Mouse (Mus musculus): ENCODE results near the gene Mlkl. TPM values are rescaled to one million over a fixed set of nuclear protein-coding genes. Genes with fewer than 3 reads are reported as not detected.
A peak's percentile ranks its signal among the peaks of the same experiment; 100 is the strongest.

The Mlkl gene
- 10 to 100 TPM; 10.9 to 20.6 TPM for total RNA-seq (2021)
- long read RNA-seq, experiment 1, transcript Mlkl-202 (11 exons, 1,976 nt), result major isoform, 11 of 19 reads
- long read RNA-seq, experiment 1, partial matches to known transcripts, result 2 of 19 reads
- long read RNA-seq, experiment 1, other reads (novel, unspliced or antisense), result 2 of 19 reads
- long read RNA-seq, experiment 2, partial matches to known transcripts, result 0 of 2 reads
- long read RNA-seq, experiment 2, other reads (novel, unspliced or antisense), result 0 of 2 reads

DNA sequence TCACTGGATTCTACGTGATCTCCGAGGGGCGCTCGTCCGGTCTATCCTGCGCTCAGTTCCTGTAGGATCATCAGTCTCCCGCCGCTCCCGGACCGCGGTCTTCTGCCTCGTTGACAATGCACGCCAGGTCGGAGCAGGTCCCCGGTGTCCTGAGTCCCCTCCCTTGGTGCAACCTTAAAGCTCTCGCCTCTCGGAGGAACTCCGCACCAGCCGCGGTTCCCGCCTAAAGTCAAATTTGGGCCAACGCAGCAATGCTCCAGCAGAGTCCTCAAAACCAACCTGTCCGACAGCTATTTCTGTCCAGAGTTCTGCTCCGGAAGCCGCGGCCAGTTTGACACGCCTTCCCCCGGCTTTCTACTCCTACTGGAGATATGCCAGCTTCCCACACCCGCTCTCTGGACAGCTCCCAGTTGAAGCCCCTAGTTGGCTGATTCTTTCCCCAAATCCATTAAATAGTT is at the start of gene Mlkl:
Mlkl (minus strand) TSS at position 288 of the 458 bp plus-strand sequence.
- DNase-seq, result peak; percentile 76 to 77

DNA sequence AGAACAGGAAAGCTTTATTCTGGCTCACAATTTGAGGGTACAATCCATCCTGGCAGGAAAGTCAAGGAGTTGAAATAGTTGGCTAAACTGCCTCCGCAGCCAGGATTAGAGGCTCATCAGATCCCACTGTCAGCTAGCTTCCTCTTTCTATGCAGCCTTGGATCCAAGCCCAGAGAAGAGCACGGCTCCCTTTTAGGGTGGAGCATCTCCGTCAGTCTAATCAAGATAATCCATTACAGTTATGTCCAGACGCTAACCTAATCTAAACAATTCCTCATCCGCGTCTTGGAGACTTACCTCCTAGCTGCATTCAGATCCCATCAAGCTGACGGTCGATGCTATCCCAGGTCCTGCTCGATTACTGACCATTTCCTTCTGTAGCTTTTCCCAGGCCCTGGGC is 47.9 kb upstream of the Mlkl start:
- DNase-seq, result peak in 1 of 2 experiments; percentile 33

DNA sequence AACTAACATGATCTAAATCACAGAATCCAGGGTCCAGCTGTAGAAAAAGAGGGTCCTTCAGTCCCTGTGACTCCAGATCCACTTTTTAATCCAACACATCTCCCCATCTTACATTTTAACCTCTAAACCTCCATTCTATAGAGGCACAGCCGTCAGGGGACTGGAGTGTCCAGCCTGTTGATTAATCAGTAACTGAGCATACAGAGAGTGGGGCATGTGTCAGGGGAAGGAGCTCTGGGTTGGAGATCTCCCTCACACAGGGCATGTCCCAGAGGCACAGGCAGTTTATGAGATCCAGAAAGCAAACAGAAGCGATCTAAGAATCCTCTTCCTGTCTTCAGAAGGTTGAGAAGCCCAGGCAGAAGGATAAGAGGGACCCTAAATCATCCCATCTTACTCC is 46.7 kb upstream of the Mlkl start:
- DNase-seq, result no peak

DNA sequence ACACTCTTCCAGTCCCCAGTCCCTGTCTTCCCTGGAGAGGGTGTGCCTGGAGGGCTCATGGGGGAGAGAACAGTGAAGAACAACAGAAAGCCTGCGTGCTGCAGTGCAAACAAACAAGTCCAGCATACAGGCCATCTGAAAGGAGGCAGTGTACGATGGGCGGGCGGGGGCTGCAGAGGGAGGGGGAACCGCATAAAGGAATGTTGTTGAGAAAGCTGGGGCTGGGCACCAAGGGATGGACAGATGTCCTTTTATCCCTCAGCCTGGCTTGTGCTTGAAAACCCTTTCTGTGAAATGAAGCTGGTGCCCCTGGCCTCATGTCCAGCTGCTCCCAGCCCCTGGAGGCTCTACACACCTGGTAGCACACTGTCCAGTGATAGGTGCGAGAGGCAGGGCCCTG is 37.2 kb upstream of the Mlkl start:
- DNase-seq, result no peak

DNA sequence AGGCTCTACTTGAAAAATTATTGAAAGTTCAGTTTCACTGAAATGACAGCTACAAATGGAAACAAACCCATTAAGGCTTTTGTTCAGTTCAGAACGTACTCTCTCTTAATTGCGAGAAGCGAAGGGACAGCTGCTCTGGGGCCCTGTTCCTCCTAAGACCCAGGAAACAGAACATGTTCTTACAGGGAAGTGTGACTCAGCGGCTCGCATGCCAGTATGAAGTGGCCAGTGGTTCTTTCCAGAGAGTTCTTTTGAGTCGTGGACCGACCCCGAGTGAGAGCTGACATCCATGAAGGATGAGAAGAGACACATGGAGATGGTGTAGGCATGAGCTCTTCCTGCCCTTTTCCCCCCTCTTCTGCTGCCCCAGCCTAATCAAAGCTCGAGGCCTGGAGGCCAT is 31.7 kb upstream of the Mlkl start:
- DNase-seq, result no peak

DNA sequence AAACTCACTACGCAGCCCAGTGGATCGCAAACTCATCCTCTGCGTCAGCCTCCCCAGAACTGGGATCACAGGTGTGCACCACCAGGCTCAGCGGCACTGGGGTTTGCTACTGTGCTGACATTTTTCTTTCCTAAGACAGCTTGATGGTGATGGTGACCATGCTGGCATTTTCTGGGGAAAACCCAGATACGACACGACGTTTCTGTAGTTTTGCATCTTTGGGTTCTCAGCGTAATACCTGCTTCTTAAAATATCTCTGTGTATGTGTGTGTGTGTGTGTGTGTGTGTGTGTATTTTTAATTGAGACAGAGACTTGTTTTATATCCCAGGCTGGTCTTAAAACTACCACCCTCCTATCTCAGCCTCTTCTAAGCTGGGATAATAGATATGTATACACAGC is 29.4 kb upstream of the Mlkl start:
- no peak for DNase-seq

DNA sequence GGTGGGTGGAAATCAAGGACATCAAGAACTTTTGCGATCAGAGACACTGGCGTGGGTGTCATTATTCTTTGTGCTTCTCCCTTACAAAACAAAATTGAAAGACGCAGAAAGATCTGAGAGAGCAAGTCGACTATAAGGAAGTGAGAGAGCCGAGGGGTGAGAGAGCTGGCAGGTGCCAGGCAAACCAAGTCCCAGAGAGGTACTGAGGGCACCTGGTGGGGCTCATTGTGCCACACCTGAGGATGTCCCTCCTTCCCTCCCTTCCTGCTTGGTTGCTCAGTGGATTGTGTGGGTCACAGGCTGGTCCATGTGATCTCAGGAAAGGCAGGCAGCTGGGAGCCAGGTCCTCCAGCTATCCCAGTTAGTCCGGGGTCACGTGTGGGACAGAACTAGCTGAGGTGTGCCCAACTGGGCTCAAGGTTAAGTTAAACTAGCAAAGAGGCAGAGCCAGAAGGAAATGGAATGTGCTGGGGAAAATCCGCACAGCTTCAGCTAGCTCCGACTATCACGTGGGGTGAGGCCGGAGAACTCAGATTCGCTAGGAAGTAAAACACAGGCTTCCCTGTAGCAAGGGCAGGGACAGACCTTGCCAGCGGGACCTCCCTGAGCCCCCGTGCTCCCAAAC is 28.7 kb upstream of the Mlkl start:
- DNase-seq, result peak; percentile 27 to 44

DNA sequence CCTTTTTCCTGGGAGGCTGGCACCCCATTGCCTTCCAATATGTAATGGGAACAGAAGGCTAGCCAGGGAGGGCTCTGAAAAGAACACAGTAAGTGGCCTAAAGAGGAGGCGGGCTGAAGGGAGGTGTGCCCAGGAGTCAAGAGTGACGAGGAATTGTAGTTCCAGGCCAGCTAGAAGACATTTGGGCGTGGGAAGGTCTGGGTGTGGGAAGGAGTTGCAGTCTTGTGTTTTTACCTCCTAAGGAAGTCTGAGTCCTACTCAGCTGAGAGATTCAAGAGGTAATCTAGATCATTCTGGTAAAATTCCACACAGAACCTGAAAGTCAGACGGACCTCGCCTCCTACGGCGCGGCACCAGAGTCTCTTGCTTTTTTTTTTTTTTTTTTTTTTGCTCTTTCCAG is 25.5 kb upstream of the Mlkl start:
- DNase-seq, result no peak

DNA sequence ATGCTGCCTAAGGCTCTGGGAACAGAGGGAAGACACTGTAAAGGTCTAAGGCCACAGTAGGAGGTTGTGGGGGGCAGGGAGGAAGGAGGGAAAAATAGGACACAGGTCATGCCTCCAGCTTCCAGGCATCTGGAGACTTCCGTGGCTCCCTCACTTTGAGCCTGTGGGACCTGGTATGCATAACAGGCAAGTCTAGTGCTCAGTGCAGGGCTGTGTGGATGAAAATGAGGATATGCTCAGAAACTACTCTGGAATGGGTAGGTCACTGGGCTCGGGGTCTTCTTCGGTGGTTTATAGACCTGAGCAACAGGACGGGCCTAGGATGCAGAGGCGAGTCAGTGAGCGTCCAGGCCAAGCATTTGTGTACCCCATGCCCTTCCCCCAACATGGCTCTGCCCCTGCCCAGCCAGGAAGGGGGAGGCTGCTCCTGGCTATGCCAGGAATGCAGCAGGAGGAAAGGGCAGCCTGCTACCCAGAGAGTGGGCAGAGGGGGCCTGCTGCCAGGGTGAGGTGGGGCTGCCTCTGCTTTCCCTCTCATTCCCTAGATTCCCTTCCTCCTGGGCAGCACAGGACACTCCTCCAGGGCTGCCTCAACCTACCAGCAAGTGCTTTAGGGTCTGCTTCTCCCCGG is 22.7 kb upstream of the Mlkl start:
- DNase-seq, result no peak

DNA sequence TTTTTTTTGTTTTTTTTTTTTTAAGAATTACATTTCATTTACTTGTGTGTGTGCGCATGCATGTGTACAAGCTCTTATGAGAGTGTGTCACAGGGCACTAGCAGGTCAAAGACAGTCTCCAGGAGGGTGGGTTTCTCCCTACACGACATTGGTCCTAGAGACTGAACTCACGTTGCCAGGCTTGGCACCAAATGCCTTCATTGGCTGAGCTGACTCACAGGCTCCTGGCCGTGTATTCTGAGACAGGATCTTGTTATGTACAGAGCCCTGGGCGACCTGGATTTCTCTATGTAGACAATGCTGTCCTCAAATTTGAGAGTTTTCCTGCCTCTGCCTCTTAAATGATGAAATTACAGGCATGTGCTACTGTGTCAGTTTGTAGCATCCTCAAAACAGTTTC is 22.0 kb upstream of the Mlkl start:
- no peak for DNase-seq

DNA sequence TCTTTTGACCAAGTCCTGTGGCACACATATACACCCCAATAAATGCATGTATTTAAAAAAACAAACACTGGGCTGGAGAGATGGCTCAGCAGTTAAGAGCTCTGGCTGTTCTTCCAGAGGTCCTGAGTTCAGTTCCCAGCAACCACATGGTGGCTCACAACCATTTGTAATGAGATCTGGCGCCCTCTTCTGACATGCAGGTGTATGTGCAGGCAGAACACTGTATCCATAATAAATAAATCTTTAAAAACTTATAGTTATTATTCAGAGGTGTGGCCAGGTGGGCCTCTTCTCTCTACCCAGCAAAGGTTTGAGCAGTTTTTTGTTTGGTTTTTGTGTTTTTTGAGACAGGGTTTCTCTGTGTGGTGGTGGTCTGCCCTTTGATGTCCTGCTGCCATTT is 20.9 kb upstream of the Mlkl start:
- DNase-seq, result no peak

DNA sequence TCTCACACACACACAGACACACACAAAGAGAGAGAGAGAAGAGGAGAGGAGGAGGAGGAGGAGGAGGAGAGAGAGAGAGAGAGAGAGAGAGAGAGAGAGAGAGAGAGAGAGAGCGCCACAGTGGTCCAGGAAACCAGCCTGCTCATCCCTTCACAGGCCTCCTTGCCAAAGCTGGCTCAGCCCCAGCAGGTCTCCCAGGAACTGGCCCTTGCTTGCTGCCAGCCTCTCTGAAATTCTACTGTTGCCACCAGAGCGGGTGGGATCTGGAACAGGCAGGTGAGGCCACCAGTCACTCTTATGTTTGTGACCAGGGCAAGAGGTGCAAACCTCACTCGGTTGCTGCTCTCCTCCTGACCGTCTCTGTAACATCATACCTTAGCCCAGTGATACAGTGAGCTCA is 19.5 kb upstream of the Mlkl start:
- no peak for DNase-seq

DNA sequence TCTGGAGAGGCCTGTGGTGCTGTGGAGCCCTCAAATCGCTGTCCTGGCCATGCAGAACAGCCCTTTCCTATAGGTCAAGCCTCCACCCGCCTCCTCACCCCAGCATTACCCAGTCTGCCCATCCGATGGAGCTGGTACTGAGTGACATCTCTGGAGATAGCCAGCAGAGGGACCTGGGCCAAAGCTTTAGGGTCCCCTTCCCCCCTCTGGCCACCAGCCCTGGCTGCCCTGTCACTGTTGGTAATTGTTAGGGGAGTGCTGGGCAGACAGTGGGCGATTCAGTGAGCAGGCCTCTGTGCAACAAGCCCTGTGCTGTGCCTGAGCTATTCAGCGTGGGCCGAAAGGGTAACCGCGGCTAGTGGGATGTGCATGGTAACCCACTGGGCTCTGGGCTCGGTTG is 15.5 kb upstream of the Mlkl start:
- DNase-seq, result no peak

DNA sequence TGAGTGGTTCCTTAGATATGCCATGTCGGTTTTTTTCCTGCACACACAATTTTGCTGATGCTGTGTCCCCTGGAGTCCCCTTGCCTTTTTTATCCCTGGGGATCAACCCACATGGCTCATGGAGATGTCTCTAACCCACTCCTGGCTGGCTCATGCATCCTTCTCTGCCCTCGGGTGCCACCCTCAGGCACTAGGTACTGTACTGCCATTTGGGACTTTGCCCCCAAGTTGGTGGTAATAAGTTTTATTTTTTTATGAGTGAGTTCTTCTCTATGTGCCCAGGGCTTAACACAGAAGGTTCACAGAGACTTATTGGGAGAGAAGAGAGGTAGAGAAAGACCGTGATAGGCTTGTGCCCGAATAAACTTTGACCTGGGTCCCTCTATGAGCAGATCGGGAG is 14.3 kb upstream of the Mlkl start:
- no peak for DNase-seq

DNA sequence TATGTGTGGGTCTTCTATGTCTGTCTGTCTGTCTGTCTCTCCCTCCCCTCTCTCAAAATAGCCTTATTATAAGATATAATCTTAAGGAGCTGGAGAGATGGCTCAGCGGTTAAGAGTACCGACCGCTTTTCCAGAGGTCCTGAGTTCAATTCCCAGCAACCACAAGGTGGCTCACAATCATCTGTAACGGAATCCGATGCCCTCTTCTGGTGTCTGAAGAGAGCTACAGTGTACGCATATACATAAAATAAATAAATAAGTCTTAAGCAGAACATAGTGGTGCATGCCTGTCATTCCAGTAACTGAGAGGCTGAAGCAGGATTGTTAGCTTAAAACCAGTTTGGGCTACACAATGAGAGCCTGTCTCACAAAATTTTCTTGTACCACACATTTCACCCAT is 12.6 kb upstream of the Mlkl start:
- DNase-seq, result no peak

DNA sequence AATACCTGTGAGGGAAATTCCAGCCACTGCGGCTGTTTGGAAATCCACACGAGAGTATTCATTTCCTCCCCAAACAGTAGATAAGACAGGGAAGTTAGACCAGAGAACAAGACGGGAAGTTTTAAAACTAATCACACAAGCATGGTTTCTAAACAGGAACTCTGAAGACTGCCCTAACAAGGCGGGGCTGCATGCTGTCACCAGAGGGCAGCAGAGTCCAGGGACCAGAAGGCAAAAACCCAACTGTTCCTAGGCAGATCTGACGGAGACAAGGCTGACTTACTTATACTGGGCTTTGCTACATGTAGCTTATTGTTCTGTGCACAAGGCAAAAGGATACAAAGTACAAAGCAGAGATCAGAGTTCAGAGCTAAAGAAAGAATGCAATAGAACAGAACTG is 5.2 kb upstream of the Mlkl start:
- peak; percentile 87 to 92 for DNase-seq

DNA sequence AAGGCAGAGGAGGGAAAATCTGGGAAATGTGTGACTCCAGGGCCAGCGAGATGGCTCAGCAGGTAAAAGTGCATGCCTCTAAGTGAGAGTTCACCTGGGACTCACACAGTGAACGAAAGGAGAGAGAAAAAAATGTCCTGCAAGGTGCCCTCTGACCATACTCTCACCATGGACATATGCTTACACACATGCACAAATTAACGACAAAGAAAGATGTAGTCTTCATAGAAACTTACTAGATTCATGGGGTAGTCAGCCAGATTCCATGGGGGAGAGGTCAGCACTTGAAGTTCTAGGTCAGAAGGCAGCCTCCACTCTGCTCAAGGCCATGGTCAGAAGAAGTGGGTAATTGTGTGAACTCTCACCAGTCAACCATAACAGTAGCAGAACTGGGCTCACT is 2.2 kb upstream of the Mlkl start:
- DNase-seq, result peak in 1 of 2 experiments; percentile 18

DNA sequence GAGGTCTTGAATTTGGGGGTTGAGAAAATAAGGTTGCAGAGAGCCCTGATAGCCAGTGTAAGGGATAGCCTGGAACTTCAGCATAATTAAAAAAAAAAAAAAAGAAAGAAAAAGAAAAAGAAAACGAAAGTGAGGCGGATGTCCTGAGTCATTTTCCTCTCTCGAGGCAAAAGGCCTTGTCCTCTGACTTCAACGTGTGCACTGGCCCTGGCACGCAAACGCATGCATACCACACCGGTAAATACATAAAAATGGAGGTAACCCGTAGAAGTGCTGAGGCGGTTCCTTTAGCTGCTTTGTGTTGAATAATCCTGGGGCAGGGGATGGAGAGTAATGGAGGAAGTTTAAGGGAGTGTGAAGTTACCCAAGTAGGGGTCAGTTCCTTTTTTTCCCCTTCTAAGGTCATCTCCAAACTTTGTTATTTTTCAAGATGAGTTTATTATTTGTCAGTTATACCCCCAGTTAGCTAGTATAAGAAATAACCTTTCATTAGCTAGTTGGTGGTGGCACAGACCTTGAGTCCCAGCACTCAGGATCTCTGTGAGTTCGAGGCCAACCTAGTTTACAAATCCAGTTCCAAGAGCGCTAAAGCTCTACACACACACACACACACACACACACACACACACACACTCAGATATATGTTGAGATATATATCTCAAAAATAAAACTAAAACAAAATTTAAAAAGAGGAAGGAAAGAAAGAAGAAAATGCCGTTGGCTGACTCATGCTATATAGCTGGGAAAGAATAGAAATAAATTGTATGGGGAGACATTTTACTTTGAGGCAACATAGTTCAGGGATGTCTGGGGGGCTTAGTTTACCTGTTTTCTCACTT is 612 bp upstream of the Mlkl start:
- peak; percentile 38 to 44 for DNase-seq

DNA sequence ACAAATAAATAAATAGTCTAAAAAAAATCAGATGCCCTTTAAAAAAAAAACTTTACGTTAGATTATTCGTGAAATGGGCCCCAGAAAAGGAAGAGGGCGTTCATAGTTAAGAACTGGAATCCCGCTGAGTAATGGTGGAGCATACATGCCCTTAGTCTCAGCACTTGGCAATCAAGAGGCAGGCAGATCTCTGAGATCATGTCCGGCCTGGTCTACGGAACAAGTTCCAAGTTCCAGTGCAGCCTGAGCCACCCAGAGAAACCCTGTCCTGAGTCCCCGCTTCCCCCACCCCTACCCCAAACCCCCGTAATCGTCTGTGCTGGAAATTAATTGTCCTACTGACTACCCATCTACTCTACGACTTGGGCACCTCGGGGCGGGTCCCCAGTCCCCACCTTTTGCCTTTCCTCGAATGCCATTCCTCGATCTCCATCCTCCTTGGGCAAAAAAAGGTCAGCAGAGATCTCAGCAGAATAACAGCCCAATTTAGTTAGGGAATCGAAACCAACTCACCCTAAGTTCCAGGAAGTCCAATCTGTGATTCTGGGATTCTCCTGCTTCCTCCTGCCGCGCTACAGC is 577 bp downstream of the Mlkl start:
- DNase-seq, result peak; percentile 19 to 30

DNA sequence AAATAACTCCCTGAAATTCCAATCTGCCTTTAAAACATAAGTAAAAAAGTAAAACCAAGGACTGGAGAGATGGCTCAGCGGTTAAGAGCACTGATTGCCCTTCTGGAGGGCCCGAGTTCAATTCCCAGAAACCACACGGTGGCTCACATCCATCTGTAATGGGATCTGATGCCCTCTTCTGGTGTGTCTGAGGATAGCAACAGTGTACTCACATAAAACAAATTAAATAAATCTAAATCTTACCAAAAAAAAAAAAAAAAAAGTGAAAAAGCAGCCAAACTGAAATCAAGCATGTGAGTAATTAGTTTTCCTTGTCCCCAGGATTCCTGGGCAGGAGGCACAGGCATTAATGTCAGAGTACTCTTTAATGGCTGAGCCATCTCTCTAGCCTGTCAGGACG is 1.3 kb downstream of the Mlkl start:
- no peak for DNase-seq

DNA sequence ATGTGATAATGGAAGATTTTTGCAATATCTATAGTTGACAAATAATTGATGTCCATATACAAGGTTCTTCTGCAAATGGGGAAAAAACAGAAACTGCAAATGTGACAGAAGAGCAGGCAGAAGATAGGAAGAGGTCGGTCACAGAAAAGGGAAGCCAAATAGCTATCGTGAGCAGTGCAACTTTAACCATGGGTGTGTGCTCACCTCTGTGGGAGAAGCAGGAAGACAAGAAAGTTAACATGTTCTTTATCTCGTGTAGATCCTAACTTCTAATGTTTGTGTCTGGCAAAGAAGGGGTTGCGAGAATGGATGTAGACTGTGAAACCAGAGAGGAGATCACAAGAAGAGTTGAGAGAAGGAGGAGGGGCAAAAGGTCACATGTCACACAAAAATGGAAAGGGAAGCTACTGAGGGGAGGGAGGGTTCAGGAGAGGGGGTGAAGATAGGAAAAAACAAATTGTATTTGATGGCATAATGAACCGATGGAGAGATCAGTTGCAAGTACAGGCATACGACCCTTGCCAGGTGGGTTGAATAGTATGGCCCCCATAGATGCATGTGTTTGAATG is 12.7 kb downstream of the Mlkl start:
- DNase-seq, result no peak

DNA sequence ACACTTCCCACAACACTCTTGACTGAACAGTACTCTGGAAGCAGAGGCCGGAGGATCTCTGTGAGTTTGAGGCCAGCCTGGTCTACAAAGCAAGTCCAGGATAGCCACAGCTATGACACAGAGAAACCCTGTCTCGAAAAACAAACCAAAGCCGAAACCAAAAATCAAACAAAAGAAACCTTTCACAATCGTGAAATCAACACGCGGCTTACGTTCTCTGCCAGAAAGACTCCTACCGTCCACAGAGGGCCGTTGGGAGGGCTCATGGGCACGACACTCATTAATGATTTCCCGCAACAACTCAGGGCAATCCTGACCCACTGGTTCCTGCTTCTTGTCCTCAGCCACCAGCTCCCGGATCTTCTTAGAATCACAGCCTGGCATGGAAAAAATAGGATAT is 23.2 kb downstream of the Mlkl start:
- DNase-seq, result no peak

Measured in adrenal gland, postnatal 36 days (tissue).